Mouse (Mus musculus) thymus, postnatal 10 days (tissue): ENCODE results near the gene Rasip1.
A peak's percentile ranks its signal among the peaks of the same experiment; 100 is the strongest.

Experiments
- DNase-seq, 2 experiments: peaks; one replicate each; pipeline ENCODE4 v3.0.0; 2021; ENCODE audit warnings: low spot score in 2 of 2

Rasip1 gene

DNA sequence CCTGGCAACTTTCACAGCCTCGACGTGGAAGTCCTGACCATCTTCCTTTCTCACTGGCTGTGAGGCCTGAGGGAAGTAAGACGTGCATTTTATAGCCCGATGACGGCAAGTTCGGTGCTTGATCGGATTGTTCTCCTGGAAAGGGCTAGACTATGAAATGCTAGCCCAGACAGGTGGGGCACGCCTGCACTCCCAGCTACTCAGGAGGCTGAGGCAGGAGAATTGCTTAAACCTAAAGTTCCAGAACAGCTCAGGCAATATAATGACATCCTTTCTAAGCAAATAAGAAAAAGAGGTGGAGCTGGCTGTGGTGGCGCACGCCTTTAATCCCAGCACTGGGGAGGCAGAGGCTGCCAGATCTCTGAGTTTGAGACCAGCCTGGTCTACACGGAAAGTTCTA, 3.8 kb upstream of the Rasip1 start:
- no peak for DNase-seq

DNA sequence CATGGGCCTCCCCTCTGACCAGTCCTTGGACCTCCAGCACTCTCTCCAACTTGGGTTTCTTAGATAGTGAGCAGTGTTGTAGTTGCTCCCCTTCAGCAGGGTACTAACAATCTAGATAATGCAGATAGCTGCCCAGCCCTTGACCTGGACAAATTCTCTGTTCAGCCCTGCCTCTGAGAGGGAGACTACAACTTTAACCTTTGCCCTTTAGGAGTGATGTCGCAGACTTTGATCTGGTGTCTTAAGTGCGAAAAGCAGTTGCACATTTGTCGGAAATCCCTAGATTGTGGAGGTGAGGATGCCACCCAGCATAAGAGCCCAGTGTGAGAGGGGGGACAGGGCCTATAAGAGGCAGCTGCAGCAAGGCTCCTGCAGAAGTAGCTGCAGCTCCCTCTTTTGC, 2.6 kb upstream of the Rasip1 start:
- DNase-seq, result no peak

DNA sequence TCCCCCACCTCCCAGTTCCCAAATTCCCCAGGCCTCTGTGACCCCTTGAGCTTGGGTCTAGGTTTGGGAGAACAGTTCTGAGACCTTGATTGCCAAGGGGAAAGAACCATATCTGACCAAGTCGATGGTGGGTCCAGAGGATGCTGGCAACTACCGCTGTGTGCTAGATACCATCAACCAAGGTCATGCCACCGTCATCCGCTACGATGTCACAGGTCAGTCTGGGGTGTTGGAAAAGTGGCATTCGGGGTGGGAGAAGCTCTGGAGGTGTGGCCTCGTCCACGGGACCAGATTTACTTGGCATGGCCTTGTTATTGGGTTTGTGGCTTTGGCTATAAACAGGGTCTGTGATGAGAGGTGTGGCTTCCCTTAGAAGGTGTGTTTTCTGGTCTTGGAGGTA, 1.8 kb upstream of the Rasip1 start:
- no peak for DNase-seq

DNA sequence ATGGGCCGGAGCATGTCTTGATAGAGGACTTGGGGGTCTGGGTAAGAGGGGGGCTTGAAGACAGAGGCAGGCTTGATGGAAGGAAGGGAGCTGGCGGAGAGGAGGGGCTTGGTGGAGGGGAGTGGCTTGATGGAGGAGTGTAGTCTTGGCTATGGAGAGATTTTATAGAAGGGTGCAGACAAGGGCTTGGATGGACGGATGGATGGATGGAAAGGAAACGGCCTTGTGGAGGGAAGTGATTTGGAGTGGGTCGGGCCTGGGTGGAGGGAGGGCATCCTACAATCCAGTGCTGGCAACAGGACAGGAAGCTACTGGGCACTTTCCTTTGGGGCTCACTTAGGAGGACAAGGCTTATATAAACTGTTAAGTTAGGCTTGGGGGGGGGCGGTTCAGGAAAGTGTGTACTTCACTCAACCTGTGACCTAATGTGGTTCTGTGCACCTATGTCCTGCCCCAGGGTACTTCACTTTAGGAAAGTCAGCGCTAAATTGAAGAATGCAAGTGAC, 664 bp upstream of the Rasip1 start:
- no peak for DNase-seq

DNA sequence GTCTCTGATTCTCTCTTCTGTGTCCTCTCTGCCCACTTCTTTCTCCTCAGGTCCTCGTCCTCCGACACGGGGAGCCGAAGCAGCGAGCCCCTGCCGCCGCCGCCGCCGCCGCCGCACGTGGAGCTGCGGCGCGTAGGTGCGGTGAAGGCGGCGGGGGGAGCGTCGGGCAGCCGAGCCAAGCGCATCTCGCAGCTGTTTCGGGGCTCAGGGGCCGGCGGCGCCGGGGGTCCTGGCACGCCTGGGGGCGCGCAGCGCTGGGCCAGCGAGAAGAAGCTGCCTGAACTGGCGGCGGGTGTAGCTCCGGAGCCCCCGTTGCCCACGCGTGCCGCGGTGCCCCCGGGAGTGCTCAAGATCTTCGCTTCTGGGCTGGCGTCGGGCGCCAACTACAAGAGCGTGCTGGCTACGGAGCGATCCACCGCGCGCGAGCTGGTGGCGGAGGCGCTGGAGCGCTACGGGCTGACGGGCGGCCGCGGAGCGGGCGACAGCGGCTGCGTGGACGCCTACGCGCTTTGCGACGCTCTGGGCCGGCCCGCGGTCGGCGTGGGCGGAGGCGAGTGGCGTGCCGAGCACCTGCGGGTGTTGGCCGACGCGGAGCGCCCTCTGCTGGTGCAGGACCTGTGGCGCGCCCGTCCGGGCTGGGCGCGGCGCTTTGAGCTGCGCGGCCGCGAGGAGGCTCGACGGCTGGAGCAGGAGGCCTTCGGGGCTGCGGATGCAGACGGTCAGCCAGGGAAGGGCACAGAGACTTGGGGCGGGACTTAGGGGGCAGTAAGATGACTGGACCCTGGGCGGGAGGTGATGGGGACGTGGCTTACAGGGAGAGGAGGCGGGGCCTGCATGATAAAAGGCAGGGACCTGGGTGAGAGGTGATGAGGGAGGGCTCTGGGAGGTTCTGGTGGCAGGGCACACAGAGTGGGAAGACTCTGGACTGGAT, 1.3 kb downstream of the Rasip1 start:
- peak; percentile 57 to 87 for DNase-seq

DNA sequence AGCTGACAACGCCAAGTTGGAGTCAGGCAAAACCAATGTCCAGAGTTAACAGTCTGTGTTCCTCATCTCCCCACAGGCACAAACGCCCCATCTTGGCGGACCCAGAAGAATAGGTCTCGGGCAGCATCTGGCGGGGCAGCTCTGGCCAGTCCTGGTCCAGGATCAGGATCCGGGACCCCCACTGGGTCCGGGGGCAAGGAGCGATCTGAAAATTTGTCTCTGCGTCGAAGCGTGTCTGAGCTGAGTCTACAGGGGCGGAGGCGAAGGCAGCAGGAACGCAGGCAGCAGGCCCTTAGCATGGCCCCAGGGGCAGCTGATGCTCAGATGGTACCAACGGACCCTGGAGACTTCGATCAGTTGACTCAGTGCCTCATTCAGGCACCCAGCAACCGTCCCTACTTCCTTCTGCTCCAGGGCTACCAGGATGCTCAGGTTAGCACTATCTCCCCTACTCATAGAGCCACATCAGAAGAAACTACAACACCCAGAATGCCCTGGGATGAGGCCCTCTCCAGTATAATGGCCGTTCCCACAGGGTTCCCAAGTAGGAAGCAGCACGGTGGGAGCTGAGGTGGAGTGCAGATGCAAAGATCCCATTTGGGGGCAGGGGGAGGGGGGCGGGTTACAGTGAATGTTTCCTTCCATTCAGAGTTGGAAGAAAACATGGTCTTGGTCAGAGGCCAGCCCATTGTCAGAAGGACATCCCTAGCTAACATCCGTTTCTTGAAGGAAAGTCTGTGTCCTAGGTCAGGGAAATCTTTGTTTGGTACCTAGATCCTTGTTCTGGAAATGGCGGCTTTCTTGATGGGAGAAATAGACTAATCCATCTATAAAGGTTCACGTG, 3.0 kb downstream of the Rasip1 start:
- no peak for DNase-seq

DNA sequence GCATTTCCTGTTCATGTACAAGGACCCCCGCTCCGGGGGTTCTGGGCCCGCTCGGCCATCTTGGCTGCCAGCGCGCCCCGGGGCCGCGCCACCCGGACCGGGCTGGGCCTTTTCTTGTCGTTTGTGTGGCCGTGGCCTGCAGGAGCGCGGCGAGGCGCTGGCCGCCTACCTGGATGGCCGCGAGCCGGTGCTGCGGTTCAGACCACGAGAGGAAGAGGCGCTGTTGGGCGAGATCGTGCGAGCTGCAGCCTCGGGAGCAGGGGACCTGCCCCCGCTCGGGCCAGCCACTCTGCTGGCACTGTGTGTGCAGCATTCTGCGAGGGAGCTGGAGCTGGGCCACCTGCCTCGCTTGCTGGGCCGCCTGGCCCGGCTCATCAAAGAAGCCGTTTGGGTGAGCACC, 5.2 kb downstream of the Rasip1 start:
- DNase-seq, result no peak

DNA sequence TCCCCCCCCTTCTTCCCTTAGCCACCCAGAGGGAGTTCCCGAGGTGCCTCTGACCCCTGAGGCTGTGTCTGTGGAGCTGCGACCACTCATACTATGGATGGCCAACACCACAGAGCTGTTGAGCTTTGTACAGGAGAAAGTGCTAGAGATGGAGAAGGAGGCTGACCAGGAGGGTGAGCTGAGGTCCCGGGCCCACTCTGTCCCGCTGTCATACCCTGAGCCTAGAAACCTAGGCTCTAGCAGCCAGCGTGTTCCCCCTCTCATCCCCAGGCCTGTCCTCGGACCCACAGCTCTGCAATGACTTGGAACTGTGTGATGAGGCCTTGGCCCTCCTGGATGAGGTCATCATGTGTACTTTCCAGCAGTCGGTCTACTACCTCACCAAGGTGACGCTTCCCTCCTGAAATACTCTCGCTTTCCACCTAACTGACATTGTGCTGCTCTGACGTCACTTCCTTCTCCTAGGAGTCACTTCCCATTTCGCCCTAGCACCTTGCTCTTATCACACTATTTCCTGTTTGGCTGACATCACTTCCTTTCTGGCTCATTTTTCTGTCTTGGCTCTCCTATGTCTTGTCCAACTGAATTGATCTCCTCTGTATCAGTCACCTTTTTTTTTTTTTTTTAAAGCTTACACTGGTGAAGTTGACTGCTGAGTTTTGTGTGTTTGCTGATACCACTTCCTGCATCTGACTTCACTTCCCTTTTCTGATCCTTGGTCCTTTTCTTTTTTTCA, 7.8 kb downstream of the Rasip1 start:
- DNase-seq, result no peak

DNA sequence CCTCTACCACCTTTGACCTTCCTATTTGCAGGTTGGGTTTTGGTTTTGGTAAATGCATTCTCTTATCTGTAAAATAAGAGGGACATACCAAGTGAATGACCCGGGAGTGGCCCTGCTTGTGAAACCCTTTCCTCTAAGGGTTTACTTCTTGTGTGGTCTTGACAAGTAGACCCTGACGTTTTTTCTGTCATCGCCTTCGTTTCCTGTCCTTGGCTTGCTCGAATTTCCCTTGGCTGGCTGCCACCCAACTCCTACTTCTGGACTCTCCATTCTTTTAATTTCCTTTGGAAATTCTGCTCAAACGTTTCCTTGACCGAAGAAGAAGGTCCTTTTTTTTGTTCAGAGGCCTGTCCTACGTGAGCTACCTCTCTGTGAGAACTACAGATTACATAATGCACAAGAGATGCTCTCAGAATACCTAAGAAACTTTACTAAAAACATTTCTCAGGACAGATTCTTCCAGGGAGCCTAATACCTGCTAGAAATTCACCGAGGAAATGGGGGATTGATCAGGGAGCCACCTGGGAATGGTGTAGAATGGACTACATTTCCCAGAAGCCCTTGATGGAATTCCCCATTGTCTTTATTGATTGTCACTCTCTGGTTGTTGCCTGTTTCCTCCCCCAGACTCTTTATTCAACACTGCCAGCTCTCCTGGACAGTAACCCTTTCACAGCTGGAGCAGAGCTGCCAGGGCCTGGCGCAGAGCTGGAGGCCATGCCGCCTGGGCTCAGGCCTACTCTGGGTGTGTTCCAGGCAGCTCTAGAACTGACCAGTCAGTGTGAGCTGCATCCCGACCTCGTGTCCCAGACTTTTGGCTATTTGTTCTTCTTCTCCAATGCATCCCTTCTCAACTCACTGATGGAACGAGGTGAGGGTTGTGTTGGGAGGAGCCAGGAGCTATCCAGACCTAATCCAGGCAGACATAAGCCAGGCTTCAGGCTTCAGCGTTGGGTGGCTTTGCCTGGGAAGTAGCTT, 8.7 kb downstream of the Rasip1 start:
- DNase-seq, result no peak

DNA sequence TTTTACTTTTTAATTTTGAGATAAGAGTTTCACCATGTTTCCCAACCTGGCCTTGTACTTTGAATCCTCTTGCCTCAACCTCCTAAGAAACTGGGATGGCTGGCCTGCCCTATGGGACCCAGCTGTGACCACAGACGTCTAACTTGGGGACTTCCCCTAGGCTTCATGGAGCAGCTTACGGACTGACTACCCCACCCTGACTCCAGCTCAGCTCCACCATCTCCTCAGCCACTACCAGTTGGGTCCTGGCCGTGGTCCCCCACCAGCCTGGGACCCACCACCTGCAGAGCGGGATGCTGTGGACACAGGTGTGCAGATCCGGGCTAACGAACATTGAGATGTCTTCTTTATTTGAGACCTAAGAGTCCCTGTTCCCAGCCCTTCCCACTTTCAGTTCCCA, 10.4 kb downstream of the Rasip1 start:
- DNase-seq, result no peak

DNA sequence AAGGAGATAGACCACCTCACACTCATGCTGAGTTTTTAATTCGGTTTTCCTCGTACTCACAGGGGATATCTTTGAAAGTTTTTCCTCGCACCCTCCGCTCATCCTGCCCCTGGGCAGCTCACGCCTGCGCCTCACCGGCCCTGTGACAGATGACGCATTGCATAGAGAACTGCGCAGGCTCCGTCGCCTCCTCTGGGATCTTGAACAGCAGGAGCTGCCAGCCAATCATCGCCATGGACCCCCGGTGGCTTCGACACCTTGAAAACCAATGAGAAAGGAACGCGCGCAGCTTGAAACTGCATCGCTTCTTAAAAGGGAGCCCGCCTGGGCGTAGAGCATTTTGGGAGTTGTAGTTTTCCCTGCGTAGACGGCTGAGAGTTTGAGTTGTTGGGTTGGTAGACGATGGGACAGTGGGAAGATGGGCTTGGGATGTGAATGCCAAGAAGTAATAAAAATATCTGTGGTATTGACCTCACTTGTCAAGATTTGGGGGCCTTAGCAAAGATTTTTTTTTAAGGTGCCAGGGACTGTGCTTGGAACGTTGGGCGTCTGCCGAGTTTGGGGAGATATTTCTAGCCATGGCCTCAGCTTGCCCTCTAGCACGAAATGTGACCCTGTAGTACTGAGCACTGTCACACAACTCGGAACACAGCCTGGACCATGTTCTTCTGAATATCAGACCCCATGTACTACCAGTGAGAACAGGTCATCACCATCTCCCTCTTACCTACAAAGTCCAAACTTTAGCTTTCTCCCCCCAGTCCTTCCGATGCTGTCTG, 11.5 kb downstream of the Rasip1 start:
- no peak for DNase-seq

DNA sequence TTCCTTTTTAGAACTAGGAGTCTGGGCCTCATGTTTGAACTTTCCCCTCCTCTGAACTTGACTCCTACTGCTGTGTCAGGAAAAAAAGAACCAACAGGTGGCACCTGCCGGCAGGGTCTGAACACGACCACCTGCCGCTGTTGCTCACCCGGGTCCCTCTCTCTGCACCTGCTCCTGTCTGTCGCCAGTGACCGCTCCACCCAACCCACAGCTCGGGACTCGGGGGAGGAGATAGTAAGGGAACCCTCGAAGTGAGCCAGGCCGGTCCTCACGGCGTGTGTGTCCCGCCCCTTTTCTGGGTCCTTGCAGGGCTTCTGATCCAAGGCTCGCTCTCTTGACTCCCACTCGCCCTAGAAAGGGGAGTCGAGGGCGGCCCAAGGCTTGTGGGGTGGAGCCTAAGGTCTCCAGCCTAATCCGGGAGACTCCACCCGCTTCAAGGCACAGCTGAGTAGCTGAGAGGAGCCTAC, 12.3 kb downstream of the Rasip1 start, which contains the start of gene Mamstr:
TSS of gene Mamstr (plus strand) at position 417 of the 467 bp plus-strand sequence.
- DNase-seq, result no peak

DNA sequence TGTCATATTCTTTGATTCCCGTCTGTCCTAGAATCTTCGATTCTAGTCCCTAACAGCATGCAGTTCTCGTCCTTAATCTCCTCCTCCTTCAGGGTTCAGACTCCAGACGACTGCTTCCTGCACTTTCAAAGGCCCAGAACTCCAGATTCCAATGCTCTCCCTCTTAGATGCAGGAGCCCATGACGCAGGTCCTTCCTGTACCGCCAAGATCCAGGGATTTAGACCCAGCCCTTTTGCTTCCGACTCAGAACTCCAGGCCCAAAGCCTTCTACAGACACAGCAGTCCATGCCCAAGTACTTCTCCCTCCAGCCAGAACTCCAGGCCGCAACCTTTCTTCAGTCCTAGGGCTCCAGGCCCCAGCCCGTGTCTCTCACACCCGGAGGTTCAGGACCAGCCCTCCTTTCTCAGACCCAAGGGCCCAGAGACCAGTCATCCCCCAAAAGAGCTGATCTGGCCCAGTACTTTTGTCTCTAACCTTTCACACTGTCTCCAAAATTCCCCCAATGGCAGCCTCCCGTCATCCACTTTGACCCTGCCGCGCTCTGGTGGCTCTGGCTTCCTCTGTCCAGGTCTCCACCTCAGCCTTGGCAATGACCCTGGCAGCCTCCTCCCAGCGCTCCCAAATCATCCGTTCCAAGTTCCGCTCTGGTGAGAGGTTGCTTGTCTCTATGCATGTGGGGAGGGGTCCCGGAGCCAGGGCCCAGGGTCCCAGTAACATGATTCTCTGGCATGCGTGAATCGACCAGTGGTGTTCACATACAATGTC, 13.1 kb downstream of the Rasip1 start:
- no peak for DNase-seq

DNA sequence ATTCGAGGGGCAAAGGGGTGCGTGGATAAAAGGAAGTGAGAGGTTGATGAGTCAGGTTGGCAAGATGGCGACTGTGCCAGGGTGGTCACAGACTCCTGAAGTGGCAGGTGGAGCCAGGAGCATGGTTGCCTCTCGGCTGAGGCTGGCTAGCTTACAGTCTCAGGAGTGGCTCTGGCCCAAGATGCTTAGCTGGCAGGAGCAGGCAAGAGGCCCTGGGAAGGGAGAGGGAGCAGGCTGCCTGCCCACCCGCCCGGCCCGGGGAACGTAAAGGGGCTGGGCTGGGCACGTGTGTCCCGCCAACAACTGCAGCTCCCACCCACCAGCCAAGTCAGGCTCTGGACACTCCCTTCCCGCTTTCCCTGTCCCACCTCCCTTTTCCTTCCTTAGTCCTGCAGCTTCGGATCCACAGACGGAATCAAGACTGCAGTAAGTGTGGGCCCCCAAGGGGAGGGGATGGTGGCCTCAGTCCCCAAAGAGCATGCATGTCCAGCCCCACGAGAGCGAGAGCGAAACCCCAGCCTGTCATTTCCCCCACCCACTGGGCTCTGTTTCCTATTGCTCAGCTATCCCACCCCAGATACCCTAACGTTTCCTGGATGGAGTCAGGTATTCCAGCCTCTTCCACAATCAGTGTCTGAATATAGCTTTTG, 14.2 kb downstream of the Rasip1 start:
- DNase-seq, result no peak

DNA sequence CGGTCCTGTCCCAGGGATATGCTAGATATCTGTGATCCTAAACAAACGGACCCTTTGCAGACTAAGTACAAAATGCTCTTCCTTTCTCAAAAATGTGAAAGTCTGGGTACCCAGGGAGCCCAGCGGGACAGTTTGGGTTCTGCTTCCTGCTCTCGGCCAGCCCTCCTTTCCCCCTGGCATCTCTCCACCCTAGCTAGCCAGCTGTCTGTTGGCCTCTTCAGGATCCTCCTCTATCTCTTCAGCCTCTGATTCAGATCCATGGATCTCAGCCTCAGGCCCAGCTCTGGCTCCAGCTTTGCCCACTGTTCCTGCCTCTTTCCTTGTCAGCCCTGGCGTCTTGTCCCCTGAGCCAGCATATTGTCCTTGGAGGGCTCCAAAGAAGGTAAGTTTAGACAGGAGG, 14.8 kb downstream of the Rasip1 start:
- no peak for DNase-seq

DNA sequence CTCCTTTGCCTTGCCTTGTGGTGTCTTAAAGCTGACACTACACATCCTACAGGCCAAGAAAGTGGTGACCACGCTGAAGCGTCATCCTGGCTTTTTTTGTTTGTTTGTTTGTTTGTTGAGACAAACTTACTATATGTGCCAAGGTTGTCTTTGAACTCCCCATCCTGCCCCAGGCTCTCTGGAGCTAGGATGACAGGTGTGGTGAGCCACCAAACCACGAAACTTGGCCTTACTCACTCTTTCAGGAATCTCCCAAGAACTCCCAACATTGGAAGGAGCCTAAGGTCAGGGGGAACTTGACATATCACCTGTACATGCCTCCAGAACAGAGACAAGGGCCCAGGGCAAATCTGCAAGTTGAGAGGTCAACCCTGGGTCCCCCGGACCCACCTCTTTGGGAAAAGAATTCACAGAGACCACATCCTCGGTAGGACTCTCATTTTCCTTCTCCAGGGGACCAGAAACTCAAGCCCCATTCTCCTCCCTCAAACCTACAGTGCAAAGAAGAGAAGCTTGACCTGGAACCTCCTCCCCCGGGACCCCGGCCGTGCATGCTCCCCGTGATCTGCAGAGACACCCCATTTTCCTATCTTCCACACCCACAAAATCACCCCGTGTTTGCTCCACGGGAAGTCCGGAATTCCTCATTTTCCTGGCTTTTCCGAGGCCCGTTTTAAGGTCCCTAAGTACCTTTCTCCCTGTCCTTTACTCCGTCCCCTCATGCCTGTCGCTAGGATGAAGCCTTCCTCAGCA, 15.4 kb downstream of the Rasip1 start:
- DNase-seq, result no peak

DNA sequence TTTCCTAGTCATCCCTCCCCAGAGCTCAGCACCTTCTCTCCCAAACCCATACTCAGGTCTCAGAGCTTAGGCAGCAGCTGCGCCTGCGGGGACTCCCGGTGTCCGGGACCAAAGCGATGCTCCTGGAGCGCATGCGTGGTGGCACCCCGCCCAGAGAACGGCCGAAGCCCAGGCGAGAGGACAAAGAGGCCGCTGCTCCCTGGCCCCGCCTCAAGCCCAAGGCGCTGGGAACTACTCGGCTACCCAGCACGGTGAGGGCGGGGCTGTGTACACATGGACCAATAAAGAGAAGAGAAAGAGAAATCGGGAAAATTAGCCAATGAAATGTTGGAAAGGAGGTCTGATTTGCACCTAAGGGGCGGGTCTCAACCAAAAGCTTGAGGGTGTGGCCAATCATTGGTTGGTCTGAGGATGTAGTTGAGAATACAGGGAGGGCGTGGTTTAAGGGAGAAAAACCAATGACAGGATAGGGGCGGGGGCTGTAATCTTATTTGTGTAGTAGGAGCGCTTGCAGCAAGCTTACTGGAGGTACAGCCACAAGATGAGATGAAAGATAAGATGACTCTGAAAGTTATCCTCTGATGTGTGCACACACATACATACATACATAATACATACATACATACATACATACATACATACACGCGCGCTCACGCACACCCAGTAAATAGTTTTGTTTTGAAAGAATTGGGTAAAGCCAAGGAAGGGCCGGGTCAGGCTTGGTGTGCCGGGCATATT, 16.3 kb downstream of the Rasip1 start:
- peak; percentile 80 to 83 for DNase-seq
